Mouse (Mus musculus) frontal cortex, adult (tissue): ENCODE measurements around the gene Hmcn2.

Experiments
- ATAC-seq: cut with Nextera tagmentation; 2 replicates; pipeline ENCODE4 v1.9.2; 2017; ENCODE audit warnings: mild to moderate bottlenecking, moderate library complexity, mixed read lengths; ENCODE audit not compliant: low TSS enrichment

Hmcn2 gene

GRCm38 (mm10) chr2:31382952-31383351 is 68.7 kb downstream of the Hmcn2 start:
- ATAC-seq, result peak; percentile 90; the same call in 1 of the 2 replicates

- no peak for ATAC-seq
These were observed 102.8 kb downstream of the Hmcn2 start for GRCm38 (mm10) chr2:31416968-31417367.

DNA sequence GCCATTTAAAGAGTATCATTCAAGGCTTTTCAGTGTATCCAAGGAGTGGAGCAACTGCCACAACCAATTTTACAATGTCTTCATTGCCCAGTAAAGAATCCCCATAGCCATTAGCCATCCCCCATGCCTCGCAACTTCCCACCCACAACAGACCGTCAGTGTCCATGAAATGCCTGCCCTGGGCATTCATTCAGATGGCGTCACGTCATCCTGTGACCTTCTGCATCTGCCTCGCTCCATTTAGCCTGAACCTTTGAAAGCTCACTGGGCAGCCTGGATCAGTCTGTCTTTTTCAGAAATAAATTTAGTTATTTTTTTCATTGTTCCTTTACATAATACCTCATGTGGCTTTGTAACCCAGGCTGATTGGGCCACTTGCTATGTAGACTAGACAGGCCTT is 103.8 kb downstream of the Hmcn2 start:
- no peak for ATAC-seq

- no peak for ATAC-seq
These were observed 104.4 kb downstream of the Hmcn2 start for GRCm38 (mm10) chr2:31418571-31418970.

- peak; percentile 90 for ATAC-seq
These were observed 106.7 kb downstream of the Hmcn2 start for GRCm38 (mm10) chr2:31420914-31421313.

- no peak for ATAC-seq
These were observed 108.4 kb downstream of the Hmcn2 start for GRCm38 (mm10) chr2:31422576-31422975.

DNA sequence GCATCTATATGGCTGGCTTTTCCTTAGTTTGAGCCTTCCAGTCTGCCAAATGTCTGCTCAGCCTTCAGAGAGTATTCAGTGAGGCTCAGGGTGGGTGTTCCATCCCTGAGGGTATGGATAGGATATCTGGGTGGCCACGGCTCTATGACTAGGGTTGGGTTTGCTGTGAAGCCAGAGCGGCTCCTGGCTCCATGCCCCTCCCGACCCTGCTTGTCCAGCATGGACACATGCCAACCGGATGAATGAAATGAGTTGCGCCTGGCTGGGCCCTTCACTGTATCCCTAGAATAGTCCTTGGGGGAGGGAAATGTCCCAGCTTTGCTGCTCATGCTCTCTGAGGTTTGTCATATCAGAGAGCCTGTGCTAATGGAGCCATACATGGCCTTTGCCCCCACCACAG is 117.3 kb downstream of the Hmcn2 start:
- ATAC-seq, result no peak

DNA sequence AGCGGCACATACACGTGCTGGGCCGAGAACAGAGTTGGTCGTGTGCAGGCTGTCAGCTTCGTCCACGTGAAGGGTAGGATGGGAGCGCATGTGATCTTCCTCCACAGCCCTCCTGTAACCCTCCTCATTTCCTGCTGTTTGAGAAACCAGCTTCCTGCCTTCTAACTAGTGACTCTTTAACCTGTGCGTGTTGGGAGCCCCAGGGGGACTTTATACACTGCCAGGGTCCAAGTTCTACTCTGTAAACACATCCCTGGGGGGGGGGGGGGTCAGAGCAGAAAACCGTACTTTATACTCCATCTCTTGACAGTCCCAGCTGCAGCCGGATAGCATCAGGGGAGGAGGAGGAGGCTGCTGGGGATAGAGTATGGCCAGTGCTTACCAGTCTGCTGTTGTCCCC is 120.5 kb downstream of the Hmcn2 start:
- no peak for ATAC-seq

GRCm38 (mm10) chr2:31435567-31435966 is 121.4 kb downstream of the Hmcn2 start:
- ATAC-seq, result no peak

DNA sequence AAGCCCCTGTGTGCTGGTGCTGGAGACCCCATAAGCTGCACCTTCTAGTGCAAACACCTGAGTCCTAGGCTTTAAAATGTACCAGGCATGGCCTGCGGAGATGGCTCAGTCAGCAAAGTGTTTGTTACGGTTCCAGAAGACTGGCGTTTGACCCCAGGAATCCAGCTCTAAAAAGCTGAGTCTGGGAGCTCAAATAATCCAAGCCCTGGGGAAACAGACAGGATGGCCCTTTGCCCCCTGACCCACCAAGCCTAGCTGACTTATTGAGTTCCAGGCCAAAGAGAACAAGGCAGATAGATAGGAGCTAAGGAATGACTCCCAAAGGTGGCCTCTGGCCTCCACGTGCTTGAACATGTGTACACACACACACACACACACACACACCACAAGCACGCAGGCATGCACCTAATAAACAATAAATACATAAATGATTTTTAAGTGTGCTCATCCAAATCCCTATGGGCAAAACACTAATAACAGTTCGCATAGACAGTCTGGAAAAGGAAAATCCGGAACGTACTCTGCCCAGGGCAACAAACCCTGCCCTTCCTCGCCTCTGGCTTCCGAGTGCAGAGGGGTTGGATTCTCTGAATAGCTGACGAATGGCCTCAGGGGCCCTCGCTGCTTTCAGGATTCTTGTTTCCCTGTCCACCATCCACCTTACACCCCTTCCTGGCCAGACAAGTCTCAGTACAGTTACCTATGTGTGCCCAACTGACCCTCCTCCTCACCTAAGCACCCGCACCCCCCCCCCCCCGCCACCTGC is 123.4 kb downstream of the Hmcn2 start:
- no peak for ATAC-seq

DNA sequence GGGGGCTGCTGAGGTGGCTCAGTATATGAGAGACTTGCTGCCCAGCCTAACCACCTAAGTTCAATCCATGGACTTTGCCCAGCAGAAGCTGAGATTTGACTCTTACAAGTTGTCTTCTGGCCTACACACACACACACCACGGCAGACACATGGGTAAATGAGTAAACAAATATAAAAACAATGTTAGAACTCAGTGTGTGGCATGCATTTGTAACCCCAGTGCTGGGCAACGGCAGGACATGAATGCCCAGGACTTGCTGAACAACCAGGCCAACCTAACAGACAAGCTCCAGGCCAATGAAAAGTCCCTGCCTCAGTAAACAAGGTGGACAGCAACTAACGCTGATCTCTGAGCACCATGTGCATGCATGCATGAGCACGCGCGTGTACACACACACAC is 125.4 kb downstream of the Hmcn2 start:
- ATAC-seq, result no peak

GRCm38 (mm10) chr2:31442480-31443160 is 128.4 kb downstream of the Hmcn2 start:
- ATAC-seq, result peak; percentile 90

GRCm38 (mm10) chr2:31446036-31446435 is 131.8 kb downstream of the Hmcn2 start:
- no peak for ATAC-seq

DNA sequence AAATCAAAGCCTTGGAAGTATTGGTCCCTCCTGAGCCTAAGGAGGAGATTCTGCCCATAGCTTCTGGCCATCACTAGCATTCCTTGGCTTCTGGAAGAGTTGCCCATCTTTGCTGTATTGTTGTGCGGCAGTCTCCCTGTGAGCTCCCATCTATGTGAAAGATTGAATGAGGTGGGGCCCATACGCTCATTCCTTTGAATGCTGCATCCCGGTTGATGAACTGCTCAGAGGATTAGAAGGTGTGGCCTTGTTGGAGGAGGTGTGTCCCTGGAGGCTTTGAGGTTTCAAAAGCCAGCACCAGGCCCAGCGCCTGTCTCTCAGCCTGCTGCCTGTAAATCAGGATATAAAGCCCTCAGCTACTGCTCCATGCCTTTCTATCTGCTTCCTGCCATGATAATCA is 132.2 kb downstream of the Hmcn2 start:
- no peak for ATAC-seq

DNA sequence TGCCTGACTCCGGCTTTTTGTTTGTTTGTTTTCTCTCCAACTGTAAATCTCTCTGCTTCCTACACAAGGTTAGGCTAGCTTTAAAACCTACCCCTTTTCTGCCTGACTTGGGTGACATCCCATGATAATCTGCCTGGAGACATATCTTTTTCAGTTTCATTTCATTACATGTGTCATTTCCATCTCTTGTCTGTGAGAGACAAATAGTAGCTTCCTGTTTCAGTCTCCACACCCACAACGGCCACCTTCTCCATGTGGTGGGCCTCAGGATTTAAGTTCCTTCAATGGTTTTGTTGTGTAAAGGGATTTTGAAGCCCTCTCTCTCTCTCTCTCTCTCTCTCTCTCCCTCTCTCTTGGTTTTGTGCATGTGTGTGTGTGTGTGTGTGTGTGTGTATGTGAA is 133.3 kb downstream of the Hmcn2 start:
- ATAC-seq, result no peak

DNA sequence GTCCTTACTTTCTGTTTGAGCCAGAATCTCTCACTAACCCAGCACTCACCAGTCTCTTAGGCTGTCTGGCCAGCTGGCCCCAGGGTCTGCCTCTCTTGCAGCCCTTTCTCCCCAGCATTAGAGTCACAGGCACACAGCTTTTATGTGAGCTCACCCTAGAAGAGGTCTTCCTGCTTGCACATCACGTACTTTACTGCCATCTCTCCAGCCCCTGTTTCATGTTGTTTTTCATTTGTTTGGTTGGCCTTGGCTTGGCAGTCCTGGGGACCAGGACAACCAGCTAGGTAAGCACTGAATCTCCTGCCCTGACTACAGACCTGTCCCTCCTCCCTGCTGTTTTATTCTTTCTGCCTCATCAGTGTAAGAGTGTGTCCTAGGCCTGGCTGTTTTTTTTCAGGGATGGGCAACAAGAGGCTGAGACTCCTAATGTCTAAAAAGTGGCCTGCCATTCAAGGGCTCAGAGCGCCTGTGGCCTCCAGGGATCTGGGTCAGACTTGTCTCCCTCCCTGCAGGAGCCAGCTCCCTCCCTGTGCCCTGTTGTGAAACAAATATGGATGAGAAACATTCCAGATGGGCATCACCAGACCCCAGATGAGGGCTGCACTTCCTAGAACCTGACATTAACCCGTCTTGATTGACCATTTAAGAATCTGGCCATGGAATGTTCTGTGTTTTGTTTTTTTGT is 134.7 kb downstream of the Hmcn2 start:
- no peak; the same call in 1 of the 2 replicates for ATAC-seq

DNA sequence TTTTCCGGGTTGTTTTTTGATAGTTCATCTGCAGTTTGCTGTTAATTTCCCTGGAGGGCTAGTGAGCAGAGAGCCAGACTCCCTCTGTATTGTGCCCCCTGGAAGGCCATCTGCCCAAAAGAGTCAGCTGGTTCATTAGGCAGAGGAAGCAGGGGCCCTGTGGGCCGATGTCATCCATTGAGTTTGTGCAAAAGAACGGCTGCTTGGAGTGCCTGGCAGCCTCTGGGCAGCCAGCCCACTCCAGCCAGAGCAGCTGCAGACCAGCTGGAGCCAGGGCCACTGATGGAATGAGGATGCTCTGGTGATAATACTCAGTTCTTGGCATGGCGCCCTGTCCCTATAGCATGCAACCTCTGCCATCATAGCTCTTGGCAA is 135.2 kb downstream of the Hmcn2 start:
- peak; percentile 70 for ATAC-seq

- no peak for ATAC-seq
These were observed 135.7 kb downstream of the Hmcn2 start for GRCm38 (mm10) chr2:31449902-31450301.

- ATAC-seq, result no peak
These were observed 136.4 kb downstream of the Hmcn2 start for GRCm38 (mm10) chr2:31450661-31451060.

GRCm38 (mm10) chr2:31451530-31451929 is 137.3 kb downstream of the Hmcn2 start:
- no peak for ATAC-seq

DNA sequence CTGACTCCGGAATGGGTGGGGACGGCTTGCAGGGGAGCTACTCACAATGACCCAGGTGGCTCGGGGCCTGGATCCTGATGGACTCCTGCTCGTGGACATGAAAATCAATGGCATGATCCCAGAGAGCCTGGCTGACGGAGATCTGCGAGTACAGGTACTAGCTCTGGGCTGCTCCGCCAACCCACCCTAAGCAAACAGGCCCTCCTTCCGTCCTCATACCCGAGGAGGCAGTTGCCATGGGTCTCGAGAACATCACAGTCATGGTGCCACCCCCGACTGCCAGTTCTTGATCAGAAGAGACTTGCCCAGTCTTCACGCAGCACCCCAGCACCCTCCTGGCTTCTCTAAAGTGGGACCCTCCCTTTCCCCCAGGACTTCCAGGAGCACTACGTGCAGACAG is 138.8 kb downstream of the Hmcn2 start:
- ATAC-seq, result no peak

GRCm38 (mm10) chr2:31453559-31454177 is 139.5 kb downstream of the Hmcn2 start:
- no peak for ATAC-seq
